Mouse (Mus musculus) left cerebral cortex, adult 2 months (tissue): ENCODE measurements at regions not wholly inside any gene's neighbourhood (a gene's known extent, or its start where the extent isn't known, plus 50 kb on each side); places are given as distances from the start of the nearest gene placed in this dataset.
"Not testable (repeated sequence)": the region's sequence is repeated elsewhere in the genome, so short reads cannot be mapped to it uniquely, and the experiment has no call there.

Source experiments
- DNase-seq, 2 experiments: peaks; one replicate each; pipeline ENCODE4 v3.0.0; 2021 to 2022; ENCODE audit warnings: low spot score in 2 of 2, mixed read lengths in 1 of 2; ENCODE audit errors: extremely low spot score in 1 of 2
- H3K27ac ChIP-seq: fragments of 200-600 bp; 2 replicates; pipeline ENCODE4 v1.8.1; 2022
- H3K4me3 ChIP-seq: fragments of 200-600 bp; 2 replicates; pipeline ENCODE4 v1.8.1; 2022
- CTCF ChIP-seq: fragments of 200-600 bp; IDR thresholded peaks from 2 replicates; pipeline ENCODE4 v1.8.1; 2022; ENCODE audit warnings: antibody characterized with exemption, mild to moderate bottlenecking, moderate library complexity
- intact Hi-C: fragments of 180-260 bp; cut with DNase I; formaldehyde crosslinking; loops from one replicate; pipeline ENCODE4 v1.15.1; 2025

DNA sequence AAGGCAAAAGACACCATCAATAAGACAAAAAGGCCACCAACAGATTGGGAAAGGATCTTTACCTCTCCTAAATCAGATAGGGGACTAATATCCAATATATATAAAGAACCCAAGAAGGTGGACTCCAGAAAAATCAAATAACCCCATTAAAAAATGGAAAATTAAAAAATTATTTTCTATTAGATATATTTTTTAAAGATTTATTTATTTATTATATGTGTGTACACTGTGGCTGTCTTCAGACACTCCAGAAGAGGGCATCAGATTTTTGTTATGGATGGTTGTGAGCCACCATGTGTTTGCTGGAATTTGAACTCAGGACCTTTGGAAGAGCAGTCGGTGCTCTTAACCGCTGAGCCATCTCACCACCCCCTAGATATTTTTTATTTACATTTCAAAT lies 199.2 kb downstream of the Gm31371 start:
- H3K4me3 ChIP-seq, H3K27ac ChIP-seq, intact Hi-C loops, DNase-seq: not testable (repeated sequence)

DNA sequence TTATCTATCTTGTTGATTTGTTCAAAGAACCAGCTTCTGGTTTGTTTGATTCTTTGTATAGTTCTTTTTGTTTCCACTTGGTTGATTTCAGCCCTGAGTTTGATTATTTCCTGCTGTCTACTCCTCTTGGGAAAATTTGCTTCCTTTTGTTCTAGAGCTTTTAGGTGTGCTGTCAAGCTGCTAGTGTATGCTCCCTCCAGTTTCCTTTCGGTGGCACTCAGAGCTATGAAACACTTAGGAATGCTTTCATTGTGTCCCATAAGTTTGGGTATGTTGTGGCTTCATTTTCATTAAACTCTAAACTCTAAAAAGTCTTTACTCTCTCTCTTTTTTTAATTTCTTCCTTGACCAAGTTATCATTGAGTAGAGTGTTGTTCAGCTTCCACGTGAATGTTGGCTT lies 204.0 kb downstream of the Gm31371 start:
- DNase-seq, intact Hi-C loops, H3K4me3 ChIP-seq, H3K27ac ChIP-seq: not testable (repeated sequence)

DNA sequence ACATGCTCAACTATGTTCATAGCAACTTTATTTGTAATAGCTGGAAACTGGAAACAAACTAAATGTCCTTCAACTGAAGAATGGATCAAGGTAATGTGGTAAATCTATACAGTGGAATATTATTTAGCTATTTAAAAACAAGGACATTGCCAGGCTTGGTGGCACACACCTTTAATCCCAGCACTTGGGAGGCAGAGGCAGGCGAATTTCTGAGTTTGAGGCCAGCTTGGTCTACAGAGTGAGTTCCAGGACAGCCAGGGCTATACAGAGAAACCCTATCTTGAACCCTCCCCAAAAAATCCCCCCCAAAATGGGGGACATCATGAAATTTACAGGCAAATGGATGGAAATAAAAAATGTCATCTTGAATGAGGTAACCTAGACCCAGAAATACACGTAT lies 213.6 kb downstream of the Gm31371 start:
- H3K4me3 ChIP-seq, H3K27ac ChIP-seq, intact Hi-C loops: not testable (repeated sequence)
- DNase-seq, result peak in 1 of 2 experiments; percentile 15

DNA sequence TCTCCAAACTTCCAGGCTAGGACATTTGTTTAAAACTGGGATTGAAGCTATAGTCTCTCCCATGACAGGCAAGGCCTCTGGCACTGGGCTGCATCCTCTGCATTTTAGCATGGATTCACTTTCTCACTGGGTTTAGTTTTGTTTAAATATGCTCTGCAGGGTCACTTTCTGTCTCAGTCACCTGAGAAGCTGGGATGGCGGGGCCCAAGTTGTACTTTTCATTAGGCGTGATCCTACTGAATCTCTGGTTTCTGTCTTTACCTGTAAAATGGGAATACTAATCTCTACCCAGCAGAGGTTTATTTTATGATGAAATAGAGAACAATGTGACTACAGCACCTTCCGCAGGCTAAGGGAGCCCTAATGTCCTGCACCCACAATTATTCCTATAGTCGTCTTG lies 216.4 kb downstream of the Gm31371 start:
- H3K27ac ChIP-seq, intact Hi-C loops: not testable (repeated sequence)

DNA sequence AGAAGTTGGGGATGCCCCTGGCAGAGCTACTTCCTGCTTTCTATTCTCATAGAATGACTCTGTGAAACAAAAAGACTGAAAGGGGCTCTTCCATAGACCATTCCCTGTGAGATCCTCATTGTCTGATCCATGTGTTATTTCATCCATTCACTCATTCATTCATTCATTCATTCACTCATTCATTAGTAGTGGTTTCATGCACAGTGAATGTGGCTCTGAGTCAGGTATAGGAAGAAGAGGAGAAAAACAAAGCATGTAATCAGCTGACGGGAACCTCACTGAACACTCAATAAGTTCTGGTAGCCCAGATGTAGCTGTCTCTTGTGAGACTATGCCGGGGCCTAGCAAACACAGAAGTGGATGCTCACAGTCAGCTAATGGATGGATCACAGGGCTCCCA lies 217.0 kb downstream of the Gm31371 start:
- H3K4me3 ChIP-seq, H3K27ac ChIP-seq, intact Hi-C loops, DNase-seq: not testable (repeated sequence)

More for the DNA sequence above, 216.4 kb downstream of the Gm31371 start:
- not testable (repeated sequence) for DNase-seq, H3K4me3 ChIP-seq

DNA sequence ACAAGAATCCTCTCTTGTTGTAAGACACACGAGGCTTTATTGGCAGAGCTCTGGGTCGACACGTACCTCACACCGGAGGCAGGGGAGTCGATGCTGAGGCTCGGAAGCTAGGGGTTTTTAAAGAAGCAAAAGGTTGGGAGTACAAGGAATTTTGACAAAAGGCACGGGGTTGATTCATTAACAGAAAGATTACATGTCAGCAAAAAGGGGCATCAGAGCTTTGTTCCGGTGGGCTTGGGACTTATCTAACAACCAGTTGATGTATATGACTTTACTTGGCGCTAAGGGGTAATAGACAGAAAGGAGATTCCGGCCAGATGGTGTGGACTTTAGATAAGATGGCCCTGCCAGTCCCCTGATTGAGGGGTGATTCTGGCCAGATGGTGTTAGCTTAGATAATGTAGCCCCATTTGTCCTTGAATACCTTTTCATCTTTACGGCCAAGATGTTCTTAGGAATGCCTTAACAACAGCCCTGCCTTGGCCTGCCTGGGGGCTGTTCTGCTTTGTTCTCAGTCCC lies 218.3 kb downstream of the Gm31371 start:
- DNase-seq, intact Hi-C loops: not testable (repeated sequence)

DNA sequence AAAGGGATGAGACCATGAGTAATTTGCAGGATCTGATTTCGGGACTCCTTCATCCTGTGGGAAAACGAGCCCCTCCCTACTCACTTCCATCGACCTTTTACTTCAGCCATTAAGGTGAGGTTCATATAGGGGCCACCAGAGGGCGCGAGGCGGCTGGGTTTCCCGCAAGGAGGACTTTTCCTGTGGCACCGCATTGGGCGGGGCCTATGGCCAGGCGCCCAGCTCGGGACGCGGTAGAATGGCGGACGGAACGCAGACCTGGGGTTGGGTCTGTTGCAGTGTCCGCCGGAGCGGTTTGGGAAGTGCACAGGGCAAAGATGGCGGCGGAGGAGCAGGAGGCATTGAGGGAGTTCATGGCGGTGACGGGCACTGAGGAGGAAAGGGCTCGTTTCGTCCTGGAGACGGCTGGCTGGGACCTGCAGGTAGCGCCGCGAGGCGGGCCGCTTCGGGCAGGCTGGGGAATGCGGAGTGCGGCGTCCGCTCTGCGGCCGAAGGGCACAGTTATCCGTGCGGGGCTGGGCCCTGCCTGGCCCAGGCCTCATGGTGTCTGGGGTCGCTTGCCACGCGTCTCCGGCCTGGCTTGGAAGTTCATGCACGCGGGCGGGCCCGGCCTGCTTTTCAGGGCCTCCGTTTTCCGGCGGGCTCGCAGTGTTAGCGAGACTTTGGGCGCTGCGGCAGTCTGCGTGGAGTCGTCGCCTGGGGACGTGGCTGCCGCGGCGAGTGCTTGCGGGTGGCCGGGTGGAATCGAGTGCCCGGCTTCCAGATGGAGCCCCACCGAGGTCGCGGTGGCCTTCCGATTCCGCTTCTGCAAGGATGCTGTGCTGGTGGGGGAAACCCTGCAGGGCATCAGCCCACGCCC lies 219.1 kb downstream of the Gm31371 start:
- intact Hi-C loops, result not testable (repeated sequence)
- peak overlapping the region; percentile 59 for H3K4me3 ChIP-seq

More for the DNA sequence above, 218.3 kb downstream of the Gm31371 start:
- not testable (repeated sequence) for H3K27ac ChIP-seq, H3K4me3 ChIP-seq

DNA sequence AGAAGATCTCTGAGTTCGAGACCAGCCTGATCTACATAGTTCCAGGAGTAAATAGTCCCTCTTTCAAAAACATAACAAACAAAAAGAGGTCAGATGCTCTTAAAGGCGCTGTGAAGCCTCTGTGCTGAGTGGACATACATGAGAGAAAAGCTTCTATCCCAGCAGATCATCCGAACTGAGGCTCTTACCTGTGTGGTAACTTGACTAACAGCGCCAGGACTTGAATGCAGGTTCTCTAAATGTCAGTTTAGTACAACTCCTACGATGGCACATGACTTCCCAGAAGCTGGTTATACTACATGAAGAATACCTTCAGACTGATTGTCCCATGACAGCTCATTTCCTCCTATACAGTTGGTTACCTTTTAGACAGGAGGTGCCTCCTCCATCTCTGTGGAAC lies 220.4 kb downstream of the Gm31371 start:
- H3K27ac ChIP-seq, DNase-seq, intact Hi-C loops, H3K4me3 ChIP-seq: not testable (repeated sequence)

More for the DNA sequence above, 219.1 kb downstream of the Gm31371 start:
- TF ChIP-seq CTCF, result peak; percentile 63
- peak overlapping the region; percentile 9 for H3K27ac ChIP-seq
- peak; percentile 100 for DNase-seq

DNA sequence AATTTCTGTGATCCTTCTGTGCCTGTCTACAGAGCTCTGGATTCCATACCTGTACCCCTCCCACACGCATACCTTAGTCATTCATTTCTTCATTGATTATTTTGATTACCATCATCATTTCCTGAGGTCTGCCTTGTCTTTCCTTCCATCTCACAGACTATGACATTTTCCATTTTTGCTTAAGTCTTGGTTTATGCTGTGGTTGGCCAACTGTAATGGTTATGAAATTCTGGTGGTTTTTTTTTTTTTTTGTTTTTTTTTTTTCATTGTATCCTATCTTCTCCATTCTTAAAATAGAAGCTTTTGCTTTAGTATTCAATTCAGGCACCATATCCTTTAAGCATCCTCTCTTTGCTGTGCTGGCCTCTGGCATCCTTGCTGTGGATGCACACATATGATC lies 227.4 kb downstream of the Gm15319 start:
- H3K4me3 ChIP-seq, DNase-seq, intact Hi-C loops, H3K27ac ChIP-seq: not testable (repeated sequence)

DNA sequence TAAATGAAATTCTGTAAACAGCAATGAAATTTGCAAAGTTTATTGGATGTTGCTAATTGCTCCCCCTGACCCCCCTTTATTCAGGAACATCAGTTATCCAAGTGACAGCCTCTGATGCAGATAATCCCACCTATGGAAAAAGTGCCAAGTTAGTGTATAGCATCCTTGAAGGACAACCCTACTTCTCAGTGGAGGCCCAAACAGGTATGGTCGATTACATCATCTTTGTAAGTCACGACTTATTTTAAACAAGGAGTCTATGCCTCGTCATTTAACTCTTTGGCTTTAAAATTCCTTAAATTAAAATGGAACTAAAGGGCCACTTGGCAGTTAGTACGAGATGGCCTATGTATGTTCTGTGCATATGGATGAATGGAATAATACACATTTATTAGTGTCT lies 217.6 kb downstream of the Gm15319 start:
- intact Hi-C loops, H3K4me3 ChIP-seq, DNase-seq, H3K27ac ChIP-seq: not testable (repeated sequence)

DNA sequence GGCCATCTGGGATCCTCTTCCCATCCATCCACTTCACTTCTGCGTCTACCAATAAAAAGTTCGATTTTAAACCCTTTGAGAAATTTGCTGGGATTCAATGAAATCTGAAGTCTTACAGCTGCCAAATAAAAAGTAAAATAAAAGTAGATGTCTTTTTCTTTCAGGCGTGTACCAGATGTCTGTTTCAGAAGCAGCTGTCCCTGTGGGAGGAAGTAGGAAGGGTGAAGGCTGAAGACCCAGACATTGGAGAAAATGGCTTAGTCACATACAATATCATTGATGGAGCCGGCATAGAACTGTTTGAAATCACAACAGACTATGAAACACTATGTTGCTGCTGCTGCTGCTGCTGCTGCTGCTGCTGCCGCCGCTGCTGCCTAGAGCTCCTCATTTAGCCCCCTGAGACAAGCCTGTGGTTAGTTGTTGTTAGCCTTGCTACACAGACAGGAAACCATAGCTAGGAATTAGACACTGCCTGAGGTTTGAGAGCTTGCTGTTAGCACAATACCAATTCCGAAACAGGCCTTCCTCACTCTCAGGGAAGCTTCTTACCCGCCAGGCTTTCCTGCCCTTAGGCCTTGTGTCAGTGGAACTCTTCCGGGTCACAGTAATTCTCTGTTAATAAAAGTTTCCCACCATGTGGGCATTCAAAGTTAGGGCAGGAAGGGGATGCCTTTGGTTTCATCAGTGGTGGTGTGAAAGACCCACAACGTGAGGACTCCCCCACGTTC lies 211.5 kb downstream of the Gm15319 start:
- H3K27ac ChIP-seq, H3K4me3 ChIP-seq: not testable (repeated sequence)

DNA sequence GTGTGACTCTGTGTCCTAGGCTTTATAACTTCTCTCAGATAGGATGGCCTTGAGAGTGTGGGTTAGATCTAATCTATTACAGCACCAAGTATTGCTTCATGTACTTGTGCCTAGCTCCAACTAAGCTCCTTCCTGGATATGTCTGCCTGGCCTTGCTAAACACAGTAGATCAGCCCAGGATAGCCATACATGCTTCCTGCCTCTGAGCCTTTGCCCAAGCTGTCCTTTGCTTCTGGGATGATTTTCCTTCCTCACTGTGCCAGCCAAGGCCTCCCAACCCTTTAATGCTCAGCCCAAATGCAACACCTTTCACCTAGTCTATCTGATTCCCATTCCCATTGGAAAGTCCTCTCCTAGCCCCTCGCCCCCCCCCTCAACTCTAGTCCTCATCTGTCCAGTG lies 208.9 kb downstream of the Gm15319 start:
- intact Hi-C loops, H3K4me3 ChIP-seq, DNase-seq, H3K27ac ChIP-seq: not testable (repeated sequence)

More for the DNA sequence above, 211.5 kb downstream of the Gm15319 start:
- DNase-seq, result peak in 1 of 2 experiments; percentile 10
- intact Hi-C loops, result not testable (repeated sequence)
